Mouse (Mus musculus) ES-Bruce4 (cell line): ENCODE data around the gene Cd86. TPM values are rescaled to one million over a fixed set of nuclear protein-coding genes. Genes with fewer than 3 reads are reported as not detected.

Source experiments
- H3K27ac ChIP-seq: 2 replicates; pipeline ENCODE4 v1.5.1; 2012; ENCODE audit warnings: low read length, inconsistent platforms; ENCODE audit not compliant: insufficient read depth
- H3K27me3 ChIP-seq: 2 replicates; pipeline ENCODE4 v1.6.1; 2012; ENCODE audit warnings: mild to moderate bottlenecking, low read length, inconsistent platforms; ENCODE audit not compliant: control insufficient read depth, poor library complexity, insufficient read depth, severe bottlenecking
- H3K36me3 ChIP-seq: 2 replicates; pipeline ENCODE4 v1.6.1; 2012; ENCODE audit warnings: inconsistent platforms, mild to moderate bottlenecking, low read length, moderate library complexity; ENCODE audit not compliant: control insufficient read depth, poor library complexity, insufficient read depth, severe bottlenecking
- H3K4me1 ChIP-seq: one replicate; pipeline ENCODE4 v1.8.1; 2011; ENCODE audit warnings: low read length; ENCODE audit not compliant: control insufficient read depth, insufficient read depth
- H3K4me3 ChIP-seq: 2 replicates; pipeline ENCODE4 v1.5.1; 2011; ENCODE audit warnings: low read depth, mild to moderate bottlenecking, low read length
- H3K9ac ChIP-seq: 2 replicates; pipeline ENCODE4 v1.6.1; 2012; ENCODE audit warnings: low read depth, mild to moderate bottlenecking, inconsistent platforms; ENCODE audit not compliant: poor library complexity, severe bottlenecking
- H3K9me3 ChIP-seq: replicated peaks from 2 replicates; pipeline ENCODE4 v1.6.1; 2012; ENCODE audit warnings: mild to moderate bottlenecking, low read length, inconsistent platforms; ENCODE audit not compliant: control insufficient read depth, poor library complexity, insufficient read depth, severe bottlenecking
- CTCF ChIP-seq: IDR thresholded peaks from one replicate; pipeline ENCODE4 v1.8.1; 2011; ENCODE audit warnings: low read depth, low read length
- EP300 ChIP-seq: IDR thresholded peaks from 2 replicates; pipeline ENCODE4 v1.6.1; 2011; ENCODE audit warnings: low read depth, low read length; ENCODE audit not compliant: insufficient read depth
- POLR2A ChIP-seq: IDR thresholded peaks from one replicate; pipeline ENCODE4 v1.8.1; 2011; ENCODE audit warnings: low read length; ENCODE audit not compliant: insufficient read depth
- polyA plus RNA-seq: library from polyadenylated mRNA; stranded (reverse); fragments of >200 nt; gene quantifications from 2 replicates; pipeline ENCODE4 v1.2.4, GENCODE M21; 2011; ENCODE audit warnings: low read depth; ENCODE audit not compliant: missing spikeins, insufficient read depth, insufficient read length

The Cd86 gene
- polyA plus RNA-seq, 1 experiment = not detected

DNA sequence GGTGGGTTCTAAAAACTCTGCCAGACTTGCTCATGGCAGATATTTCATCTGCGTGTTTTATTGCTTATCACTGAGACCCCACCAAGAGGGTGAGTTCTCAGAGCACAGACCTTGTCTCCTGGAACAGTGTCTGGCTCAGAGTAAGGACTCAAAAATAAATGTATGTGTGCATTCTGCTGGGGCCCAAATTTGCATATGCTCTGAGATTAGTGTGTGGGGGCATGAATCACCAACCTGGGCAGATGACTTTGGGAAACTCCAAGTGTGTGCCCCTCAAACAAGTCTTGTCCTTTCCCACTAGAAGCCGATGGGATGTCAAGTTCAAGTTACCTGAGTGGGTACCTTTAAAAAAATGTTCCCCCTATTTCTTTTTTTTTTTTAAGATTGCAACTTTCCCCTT is 34.6 kb upstream of the Cd86 start:
- Histone ChIP-seq H3K27ac (no peak overlapping the region), H3K36me3 (no peaks in the 10 kb centered on the region), H3K27me3 (no peaks in the 10 kb centered on the region)

DNA sequence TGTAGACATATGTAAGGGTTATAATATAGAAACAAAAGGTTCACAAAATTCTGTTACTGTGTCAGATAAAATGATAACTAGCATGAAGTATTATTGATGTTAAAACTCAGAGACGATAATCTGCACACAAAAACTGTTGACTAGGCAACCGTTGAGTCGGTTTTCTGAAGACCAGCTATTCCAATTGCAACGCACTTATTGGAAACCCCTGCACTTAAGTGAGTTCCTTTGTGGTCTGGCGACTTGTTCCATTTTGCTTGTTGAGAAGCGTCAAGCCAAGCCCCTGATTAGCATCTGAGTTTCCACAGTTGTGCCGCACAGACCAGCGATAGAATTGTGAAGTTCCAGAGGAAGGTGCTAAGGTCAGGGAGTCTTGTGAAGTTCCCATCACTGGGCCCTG is 31.4 kb upstream of the Cd86 start:
- no peaks in the 10 kb centered on the region for H3K9me3 ChIP-seq
- H3K4me1 ChIP-seq = no peaks in the 10 kb centered on the region
- 0 out of 2 replicates have a peak, but pooled peaks cover 2% of the 10 kb centered on the region for H3K27me3 ChIP-seq
- H3K4me3 ChIP-seq = no peak overlapping the region
- H3K9ac ChIP-seq = no peak overlapping the region
- no peaks in the 10 kb centered on the region for H3K36me3 ChIP-seq
- TF ChIP-seq POLR2A (no peak), EP300 (no peak), CTCF (no peak)
- no peak overlapping the region for H3K27ac ChIP-seq

More for the DNA sequence above, 34.6 kb upstream of the Cd86 start:
- H3K9ac ChIP-seq = no peak overlapping the region
- peaks cover 4% of the 10 kb centered on the region for H3K4me1 ChIP-seq
- H3K4me3 ChIP-seq = no peak overlapping the region
- TF ChIP-seq CTCF (no peak), POLR2A (no peak), EP300 (no peak)
- H3K9me3 ChIP-seq = no peaks in the 10 kb centered on the region

DNA sequence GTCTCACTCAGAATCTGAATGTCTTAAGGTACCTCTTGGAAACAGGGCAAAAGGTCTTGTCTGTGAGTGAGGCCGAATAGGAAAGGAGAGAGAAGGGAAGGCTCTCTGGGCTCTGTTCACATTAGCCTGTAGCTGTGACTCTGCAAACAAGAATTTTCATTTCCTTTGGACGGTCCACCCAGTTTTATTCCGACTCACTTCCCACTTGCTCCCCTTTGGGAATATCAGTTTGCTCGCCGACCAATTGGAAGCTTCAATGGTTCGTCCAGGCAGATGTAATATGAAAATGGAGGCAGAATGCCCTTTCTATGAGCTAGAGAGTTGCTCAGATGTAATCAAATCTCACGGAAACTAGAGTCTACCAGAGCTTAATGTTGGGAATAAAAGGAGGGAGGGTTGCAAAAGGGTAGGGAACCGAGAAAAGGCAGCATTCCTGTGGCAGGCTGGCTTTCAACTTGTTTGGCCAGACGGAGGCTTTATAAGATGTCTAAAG is 29.0 kb upstream of the Cd86 start:
- no peaks in the 10 kb centered on the region for H3K36me3 ChIP-seq
- no peaks in the 10 kb centered on the region for H3K4me1 ChIP-seq
- H3K27me3 ChIP-seq = 0 out of 2 replicates have a peak, but pooled peaks cover 2% of the 10 kb centered on the region
- H3K9me3 ChIP-seq = no peaks in the 10 kb centered on the region
- no peak overlapping the region for H3K9ac ChIP-seq
- H3K27ac ChIP-seq = no peak overlapping the region
- TF ChIP-seq EP300 = no peak
- no peak for TF ChIP-seq POLR2A
- no peak for TF ChIP-seq CTCF
- peak overlapping the region; percentile 65 for H3K4me3 ChIP-seq

DNA sequence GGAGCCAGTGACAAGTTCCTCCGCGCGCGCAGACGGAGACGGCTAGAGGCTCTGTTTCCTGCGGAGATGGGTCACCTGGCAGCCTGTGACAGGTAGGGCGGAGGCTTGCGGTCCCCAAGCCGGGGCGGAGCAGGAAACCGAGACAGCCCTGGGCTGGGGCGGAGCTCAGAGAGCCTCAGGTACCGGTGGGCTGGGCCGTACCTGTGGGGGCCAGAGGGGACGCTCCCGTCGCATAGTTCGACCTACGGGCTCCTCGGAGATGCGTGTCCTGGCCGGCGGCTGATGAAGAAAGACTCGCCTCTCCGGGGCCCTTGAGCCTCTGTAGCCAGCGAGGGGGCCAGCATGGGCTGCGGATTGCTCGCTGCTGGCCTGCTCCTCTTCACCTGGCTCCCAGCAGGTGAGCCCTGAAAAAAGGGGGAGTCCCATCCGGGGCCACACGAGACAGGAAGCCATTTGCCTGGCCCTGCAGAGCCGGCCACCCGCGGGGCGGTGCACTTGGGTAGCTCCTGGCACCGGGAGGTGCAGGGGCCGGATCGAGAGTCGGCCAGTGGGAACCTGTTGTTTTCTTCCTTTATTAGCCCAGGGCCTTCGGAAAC is 28.0 kb upstream of the Cd86 start, which contains the start of gene Ildr1:
Gene Ildr1, plus strand, starts transcription at position 161 of the 596 bp plus-strand sequence.
- 0 out of 2 replicates have a peak, but pooled peaks cover 2% of the 10 kb centered on the region for H3K27me3 ChIP-seq
- no peaks in the 10 kb centered on the region for H3K4me1 ChIP-seq
- H3K9ac ChIP-seq = peak within 1 kb of the TSS; percentile 70
- TF ChIP-seq POLR2A (no peak), EP300 (0 out of 2 replicates have a peak, but pooled peaks have one; percentile 32), CTCF (no peak)
- no peaks in the 10 kb centered on the region for H3K36me3 ChIP-seq
- peak within 1 kb of the TSS; percentile 65 for H3K4me3 ChIP-seq
- H3K9me3 ChIP-seq = no peaks in the 10 kb centered on the region
- no peak within 1 kb of the TSS for H3K27ac ChIP-seq

DNA sequence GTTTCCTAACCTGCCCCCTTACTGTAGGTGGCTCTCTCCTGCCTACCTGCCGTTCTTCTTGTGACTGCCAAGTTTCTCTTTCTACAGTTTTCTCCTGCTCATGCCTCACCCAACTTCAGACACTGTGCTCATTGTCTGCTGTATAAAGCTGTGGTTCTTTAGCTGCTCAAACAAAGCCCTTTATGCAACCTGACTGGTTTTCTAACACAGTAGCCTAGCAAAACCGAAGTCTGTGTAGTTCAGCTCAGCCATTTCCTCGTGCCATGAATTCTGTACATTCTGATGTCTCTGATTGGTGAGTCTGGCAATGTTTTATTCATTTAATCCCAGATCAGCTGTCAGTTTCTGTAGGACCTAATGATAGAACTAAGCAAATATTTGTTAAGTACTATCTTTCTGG is 25.6 kb upstream of the Cd86 start:
- no peak overlapping the region for H3K4me3 ChIP-seq
- H3K36me3 ChIP-seq = no peaks in the 10 kb centered on the region
- H3K4me1 ChIP-seq = no peaks in the 10 kb centered on the region
- TF ChIP-seq CTCF = no peak
- TF ChIP-seq POLR2A = no peak
- no peak for TF ChIP-seq EP300
- H3K9me3 ChIP-seq = no peaks in the 10 kb centered on the region
- 0 out of 2 replicates have a peak, but pooled peaks cover 2% of the 10 kb centered on the region for H3K27me3 ChIP-seq
- H3K27ac ChIP-seq = no peak overlapping the region
- H3K9ac ChIP-seq = no peak overlapping the region

DNA sequence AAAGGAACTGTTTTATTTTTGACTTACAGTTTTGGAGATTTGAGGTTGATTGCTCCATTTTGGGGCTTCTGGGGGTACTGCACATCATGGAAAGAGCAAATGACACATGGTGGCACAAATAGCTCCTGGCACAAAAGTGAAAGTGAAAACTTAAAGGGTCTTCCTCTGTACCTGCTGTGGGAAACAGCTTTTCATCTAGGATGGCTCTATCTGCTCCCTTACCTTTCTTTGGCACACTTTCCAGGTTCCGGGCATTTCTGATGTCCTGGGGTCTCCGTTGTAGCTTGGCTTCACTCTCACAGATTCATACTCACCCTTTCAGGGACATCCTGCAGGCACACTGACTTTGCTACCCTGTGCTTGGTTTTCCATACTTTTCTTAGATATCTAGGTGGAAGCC is 22.2 kb upstream of the Cd86 start:
- Histone ChIP-seq H3K36me3 (no peaks in the 10 kb centered on the region), H3K9ac (no peak overlapping the region), H3K4me3 (no peak overlapping the region), H3K9me3 (no peaks in the 10 kb centered on the region), H3K4me1 (no peaks in the 10 kb centered on the region), H3K27me3 (0 out of 2 replicates have a peak, but pooled peaks cover 1% of the 10 kb centered on the region), H3K27ac (no peak overlapping the region)
- no peak for TF ChIP-seq EP300
- TF ChIP-seq CTCF = no peak
- TF ChIP-seq POLR2A = no peak
